Mouse (Mus musculus): ENCODE results near the gene Ggn. TPM values are rescaled to one million over a fixed set of nuclear protein-coding genes. Genes with fewer than 3 reads are reported as not detected.
"Not testable (repeated sequence)": the region's sequence is repeated elsewhere in the genome, so short reads cannot be mapped to it uniquely, and the experiment has no call there.

Ggn gene
- polyA plus RNA-seq (2012; ENCODE audit: insufficient read depth, insufficient read length, missing spikeins): 1.4 and 2.3 TPM in 2 replicates

DNA sequence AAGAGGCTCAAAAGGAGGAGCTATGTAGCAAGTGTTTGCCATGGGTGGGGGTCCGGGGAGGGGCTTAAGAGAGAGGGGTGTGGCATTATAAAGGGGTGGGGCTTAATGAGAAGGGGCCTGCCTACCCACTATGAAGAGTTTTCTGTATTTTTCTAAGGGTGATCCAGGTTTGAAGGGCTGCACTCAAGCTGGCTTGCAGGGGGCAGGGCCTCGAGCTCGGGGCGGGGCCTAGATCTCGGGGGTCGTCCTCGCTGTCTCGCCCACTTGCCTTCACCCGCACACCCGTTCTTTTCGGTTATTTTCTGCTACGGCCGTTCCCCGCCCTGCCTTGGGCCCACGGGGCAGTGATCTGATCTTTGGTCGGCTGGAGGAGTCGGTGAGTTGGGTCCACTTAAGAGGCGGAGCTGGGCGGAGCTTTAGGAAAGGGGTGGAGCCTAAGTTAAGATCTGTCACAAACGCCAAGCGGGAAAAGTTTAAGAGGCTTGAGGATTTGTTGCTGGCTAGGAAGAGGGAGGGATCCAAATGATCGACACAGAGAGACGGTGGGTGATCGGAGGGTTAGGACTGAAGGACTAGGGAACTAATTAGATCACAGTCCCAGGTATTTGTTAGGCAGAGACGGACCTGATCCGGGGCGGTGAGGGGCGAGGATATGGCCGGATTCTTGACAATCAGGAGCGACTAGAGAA, at the start of gene Ggn, which contains the start of gene Spred3:
Gene Ggn, plus strand, starts transcription at position 145 of the 689 bp plus-strand sequence.
Gene Spred3, minus strand, starts transcription at position 346 of the 689 bp plus-strand sequence.
- peaks cover 3% of the 10 kb centered on the region; the same call in 1 of the 2 replicates for H3K4me1 ChIP-seq (ENCODE audit: control insufficient read depth, insufficient read depth, low read length)
- no peak for TF ChIP-seq CTCF (IDR thresholded peaks at IDR 0.05; ENCODE audit: low read depth, low read length)
- no peak for TF ChIP-seq POLR2A (IDR thresholded peaks at IDR 0.05; ENCODE audit: borderline replicate concordance, low read depth, low read length)
- peak within 1 kb of the TSS; percentile 62 for H3K27ac ChIP-seq (ENCODE audit: insufficient read depth, low read depth, low read length)
- H3K4me3 ChIP-seq (ENCODE audit: insufficient read depth, low read length): peak within 1 kb of the TSS; percentile 72

DNA sequence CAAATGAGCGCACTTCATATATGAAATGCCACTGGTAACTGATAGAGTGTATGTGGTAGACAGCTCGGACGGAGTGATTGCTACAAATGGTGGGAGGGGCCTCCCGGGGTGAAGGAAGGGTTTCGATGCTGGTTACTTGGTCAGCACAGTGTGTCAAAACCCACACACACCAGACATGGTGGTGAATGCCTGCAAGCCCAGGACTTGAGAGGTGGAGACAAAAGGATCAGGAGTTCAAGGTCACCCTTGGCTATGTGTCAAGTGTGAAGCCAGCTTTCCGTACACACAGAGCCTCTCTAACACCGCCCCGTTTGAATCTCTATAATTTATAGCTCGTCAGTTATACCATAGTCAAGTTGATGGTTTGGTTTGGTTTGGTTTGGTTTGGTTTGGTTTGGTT, 47.2 kb upstream of the Ggn start:
- Histone ChIP-seq H3K4me3 (ENCODE audit: insufficient read depth, low read length) (no peak overlapping the region), H3K27ac (ENCODE audit: insufficient read depth, low read depth, low read length) (no peak overlapping the region), H3K4me1 (ENCODE audit: control insufficient read depth, insufficient read depth, low read length) (no peaks in the 10 kb centered on the region)
- TF ChIP-seq POLR2A (IDR thresholded peaks at IDR 0.05; ENCODE audit: borderline replicate concordance, low read depth, low read length): no peak
- no peak for TF ChIP-seq CTCF (IDR thresholded peaks at IDR 0.05; ENCODE audit: low read depth, low read length)

DNA sequence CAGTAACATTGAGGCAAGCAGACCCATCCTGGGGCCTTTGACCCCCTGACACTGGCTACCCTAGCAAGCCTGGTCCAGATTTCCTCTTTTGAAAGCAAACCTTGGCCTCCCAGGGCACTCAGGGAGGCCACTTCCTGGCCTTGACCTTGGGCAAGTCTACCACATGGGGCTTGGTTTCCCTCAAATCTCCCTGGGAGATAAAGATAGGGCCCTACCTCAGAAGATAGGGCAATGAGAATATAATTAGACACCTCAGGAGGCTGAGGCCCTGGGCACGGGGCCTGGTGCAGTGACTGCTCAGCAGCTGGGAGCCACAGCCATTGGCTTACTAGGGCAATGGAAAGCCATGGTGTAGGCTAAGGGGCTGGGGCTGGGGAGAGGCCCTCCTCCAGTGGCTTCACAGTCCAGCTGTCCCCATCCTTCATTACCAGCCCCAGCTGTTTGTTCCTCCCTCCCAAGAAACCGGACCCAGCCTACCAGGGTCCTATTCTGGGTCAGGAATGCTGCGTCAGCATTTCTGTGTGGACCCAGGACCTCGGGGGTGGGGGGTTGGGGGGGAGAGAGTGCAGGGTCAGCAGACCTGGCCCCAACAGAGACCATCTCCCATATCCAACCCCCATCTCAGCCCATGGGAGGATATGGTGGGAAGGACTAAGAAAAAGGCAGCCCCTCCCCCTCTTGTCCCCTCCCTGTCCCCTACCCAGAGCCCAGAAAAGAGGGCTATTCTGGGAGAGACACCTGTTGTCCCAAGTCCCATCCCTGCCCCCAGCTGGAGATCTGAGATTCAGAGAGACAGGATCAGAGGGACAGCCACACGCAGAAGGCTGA, 46.3 kb upstream of the Ggn start:
- H3K4me1 ChIP-seq (ENCODE audit: control insufficient read depth, insufficient read depth, low read length): no peaks in the 10 kb centered on the region
- TF ChIP-seq CTCF (IDR thresholded peaks at IDR 0.05; ENCODE audit: low read depth, low read length) (no peak), POLR2A (IDR thresholded peaks at IDR 0.05; ENCODE audit: borderline replicate concordance, low read depth, low read length) (no peak)
- no peak overlapping the region for H3K4me3 ChIP-seq (ENCODE audit: insufficient read depth, low read length)
- no peak overlapping the region for H3K27ac ChIP-seq (ENCODE audit: insufficient read depth, low read depth, low read length)

DNA sequence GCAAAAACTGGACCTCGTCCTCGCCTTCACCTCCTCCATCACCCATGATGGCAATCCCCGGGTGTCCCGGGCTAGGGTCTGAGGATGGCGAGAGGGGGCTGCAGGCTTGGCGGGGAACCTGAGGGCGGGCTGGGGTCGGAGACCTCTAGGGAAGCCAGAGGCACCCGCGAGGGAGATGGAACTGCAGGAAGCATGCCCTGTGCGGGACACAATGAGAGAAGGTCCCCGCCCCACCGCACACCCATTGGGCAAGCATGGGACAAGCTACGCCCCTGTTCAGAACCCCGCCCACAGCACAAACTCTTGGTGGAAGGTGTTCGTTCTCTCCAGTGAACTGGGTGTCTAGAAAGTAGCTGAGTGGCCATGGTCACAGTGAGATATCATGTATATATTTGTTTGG, 45.0 kb upstream of the Ggn start, which contains the start of gene Ryr1:
Gene Ryr1, minus strand, starts transcription at position 210 of the 400 bp plus-strand sequence.
- peak within 1 kb of the TSS; percentile 39; the same call in 1 of the 2 replicates for H3K4me3 ChIP-seq (ENCODE audit: insufficient read depth, low read length)
- H3K27ac ChIP-seq (ENCODE audit: insufficient read depth, low read depth, low read length): no peak within 1 kb of the TSS
- H3K4me1 ChIP-seq (ENCODE audit: control insufficient read depth, insufficient read depth, low read length): no peaks in the 10 kb centered on the region
- no peak for TF ChIP-seq CTCF (IDR thresholded peaks at IDR 0.05; ENCODE audit: low read depth, low read length)
- no peak for TF ChIP-seq POLR2A (IDR thresholded peaks at IDR 0.05; ENCODE audit: borderline replicate concordance, low read depth, low read length)

DNA sequence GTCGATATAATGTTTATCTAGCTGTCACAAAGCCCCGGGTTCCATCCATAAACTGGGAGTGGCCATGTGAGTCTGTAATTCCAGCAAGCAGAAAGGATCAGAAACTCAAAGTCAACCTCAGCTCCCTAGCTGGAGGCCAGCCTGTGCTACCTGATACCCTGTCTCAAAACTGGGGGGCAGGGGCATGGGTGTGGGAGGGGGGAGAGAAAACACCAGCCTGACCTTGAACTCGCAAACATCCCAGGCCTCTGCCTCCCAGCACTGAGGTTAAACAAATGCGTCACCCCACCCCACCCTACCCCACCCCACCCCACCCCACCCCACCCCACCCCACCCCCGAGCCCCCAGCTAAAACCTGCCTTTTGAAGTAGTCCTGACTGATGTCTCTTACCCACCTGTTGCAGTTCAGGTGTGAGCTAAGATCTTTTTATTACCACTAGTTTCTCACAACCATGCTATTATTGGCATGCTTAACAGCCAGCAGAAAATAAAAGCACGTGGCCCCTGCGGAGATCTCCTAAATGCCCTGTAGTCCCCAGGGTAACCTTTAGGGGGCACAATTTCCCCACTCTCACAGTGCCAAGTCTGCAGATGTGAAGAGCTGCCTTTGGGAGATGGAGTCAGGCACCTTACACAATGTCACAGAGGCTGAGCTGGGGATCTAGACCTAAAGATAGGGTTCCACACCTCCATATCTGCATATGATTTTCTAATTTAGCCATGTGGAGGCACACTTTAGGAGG, 43.7 kb upstream of the Ggn start:
- TF ChIP-seq CTCF (IDR thresholded peaks at IDR 0.05; ENCODE audit: low read depth, low read length) (peak; percentile 74), POLR2A (IDR thresholded peaks at IDR 0.05; ENCODE audit: borderline replicate concordance, low read depth, low read length) (no peak)
- H3K4me1 ChIP-seq (ENCODE audit: control insufficient read depth, insufficient read depth, low read length): no peaks in the 10 kb centered on the region
- no peak overlapping the region for H3K27ac ChIP-seq (ENCODE audit: insufficient read depth, low read depth, low read length)
- H3K4me3 ChIP-seq (ENCODE audit: insufficient read depth, low read length): no peak overlapping the region

DNA sequence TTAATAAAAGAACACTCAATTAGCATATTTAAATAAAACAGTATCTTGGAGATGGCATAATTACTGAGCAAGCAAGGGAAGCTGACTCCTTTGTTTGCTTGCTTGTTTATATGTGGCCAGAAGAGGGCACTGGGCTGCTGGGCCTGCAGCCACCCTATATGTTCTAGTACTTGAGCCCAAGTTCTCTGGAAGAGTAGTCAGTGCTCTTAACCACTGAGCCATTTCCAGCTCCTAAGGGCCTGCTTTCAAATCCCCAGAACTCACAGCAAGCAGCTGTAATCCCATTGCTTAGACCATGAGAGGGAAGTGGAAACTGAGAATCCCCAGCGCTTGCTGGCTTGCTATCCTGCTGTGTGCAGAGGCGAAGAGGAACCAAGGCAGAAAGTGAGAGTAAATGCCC, 41.3 kb upstream of the Ggn start:
- TF ChIP-seq CTCF (IDR thresholded peaks at IDR 0.05; ENCODE audit: low read depth, low read length) (peak; percentile 57), POLR2A (IDR thresholded peaks at IDR 0.05; ENCODE audit: borderline replicate concordance, low read depth, low read length) (no peak)
- Histone ChIP-seq H3K4me1 (ENCODE audit: control insufficient read depth, insufficient read depth, low read length) (no peaks in the 10 kb centered on the region), H3K4me3 (ENCODE audit: insufficient read depth, low read length) (no peak overlapping the region), H3K27ac (ENCODE audit: insufficient read depth, low read depth, low read length) (0 out of 2 replicates have a peak overlapping the region, but pooled peaks have one; percentile 3)

DNA sequence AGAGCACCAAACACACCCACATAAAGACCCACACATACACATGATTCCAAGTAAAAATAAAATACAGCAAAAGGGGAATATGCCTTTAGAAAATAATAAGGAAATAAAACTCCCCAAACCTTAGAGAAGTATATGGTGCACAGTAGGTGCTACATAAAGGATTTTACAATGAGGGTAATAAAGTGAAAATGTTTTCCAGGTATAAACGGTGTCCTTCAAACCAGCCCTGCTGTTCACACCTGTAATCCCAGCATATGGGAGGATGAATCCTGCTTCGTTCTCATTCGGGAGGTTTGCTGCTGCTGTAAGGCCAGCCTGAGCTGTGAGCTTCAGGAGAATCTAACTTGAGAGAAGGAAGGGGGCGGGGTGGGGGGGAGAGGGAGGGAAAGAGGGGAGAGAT, 35.8 kb upstream of the Ggn start:
- Histone ChIP-seq H3K27ac (ENCODE audit: insufficient read depth, low read depth, low read length) (no peak overlapping the region), H3K4me1 (ENCODE audit: control insufficient read depth, insufficient read depth, low read length) (peaks cover 16% of the 10 kb centered on the region), H3K4me3 (ENCODE audit: insufficient read depth, low read length) (peak overlapping the region; percentile 43)
- TF ChIP-seq CTCF (IDR thresholded peaks at IDR 0.05; ENCODE audit: low read depth, low read length) (no peak), POLR2A (IDR thresholded peaks at IDR 0.05; ENCODE audit: borderline replicate concordance, low read depth, low read length) (no peak)

DNA sequence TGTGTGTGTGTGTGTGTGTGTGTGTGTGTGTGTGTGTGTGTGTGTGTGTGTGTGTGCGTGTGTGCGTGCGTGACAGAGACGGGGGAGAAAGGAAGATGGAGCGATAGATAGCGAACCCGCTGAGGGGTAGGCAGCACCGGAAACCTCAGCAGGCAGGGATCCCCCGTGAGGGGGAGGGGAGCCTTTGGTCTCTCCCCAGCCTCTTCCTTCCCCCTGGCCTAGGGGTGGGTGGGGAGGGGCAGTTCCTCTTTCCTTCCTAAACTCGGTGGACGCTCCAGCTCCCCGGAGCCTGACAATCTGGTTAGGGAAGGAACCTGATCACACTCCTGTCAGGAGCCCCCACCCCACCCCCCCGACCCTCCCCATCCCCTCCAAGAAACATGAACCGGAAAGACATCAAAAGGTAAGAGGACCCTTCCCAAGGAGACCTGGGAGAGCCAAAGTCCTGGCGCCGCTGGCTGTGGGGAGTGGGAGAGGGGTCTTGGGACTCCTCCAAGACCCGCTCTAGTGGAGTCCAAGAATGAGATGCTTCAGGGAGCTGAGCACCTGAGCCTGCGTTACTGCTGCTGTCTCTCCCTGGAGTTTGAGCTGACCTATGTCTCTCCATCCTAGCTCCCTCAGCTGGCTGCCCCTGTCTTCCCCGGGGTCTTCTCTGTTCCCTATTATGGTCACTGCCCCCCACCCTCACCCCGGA, 35.2 kb upstream of the Ggn start, which contains the start of gene Rasgrp4:
Gene Rasgrp4, plus strand, starts transcription at position 159 of the 694 bp plus-strand sequence.
- no peak for TF ChIP-seq CTCF (IDR thresholded peaks at IDR 0.05; ENCODE audit: low read depth, low read length)
- TF ChIP-seq POLR2A (IDR thresholded peaks at IDR 0.05; ENCODE audit: borderline replicate concordance, low read depth, low read length): no peak
- Histone ChIP-seq H3K27ac (ENCODE audit: insufficient read depth, low read depth, low read length) (no peak within 1 kb of the TSS), H3K4me3 (ENCODE audit: insufficient read depth, low read length) (peak within 1 kb of the TSS; percentile 53), H3K4me1 (ENCODE audit: control insufficient read depth, insufficient read depth, low read length) (peaks cover 16% of the 10 kb centered on the region)

DNA sequence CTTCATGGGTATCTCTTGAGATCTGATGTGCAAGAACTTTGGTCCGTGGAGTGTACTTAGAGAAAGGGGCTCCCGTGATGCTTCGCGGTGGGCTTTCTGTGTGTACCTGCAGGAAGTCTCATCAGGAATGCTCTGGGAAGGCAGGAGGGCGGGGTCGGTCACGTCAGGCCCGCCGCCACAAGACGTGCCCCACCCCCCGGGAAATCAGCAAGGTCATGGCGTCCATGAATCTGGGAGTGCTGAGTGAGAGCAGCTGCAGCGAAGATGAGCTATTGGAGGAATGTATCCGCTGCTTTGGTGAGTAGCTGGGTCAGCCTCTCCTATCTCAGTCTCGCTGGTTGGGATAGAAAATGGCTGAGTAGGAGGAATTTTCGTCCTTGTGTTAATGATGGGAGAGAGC, 32.6 kb upstream of the Ggn start:
- no peak for TF ChIP-seq CTCF (IDR thresholded peaks at IDR 0.05; ENCODE audit: low read depth, low read length)
- Histone ChIP-seq H3K27ac (ENCODE audit: insufficient read depth, low read depth, low read length) (no peak overlapping the region), H3K4me1 (ENCODE audit: control insufficient read depth, insufficient read depth, low read length) (peaks cover 16% of the 10 kb centered on the region), H3K4me3 (ENCODE audit: insufficient read depth, low read length) (no peak overlapping the region)

DNA sequence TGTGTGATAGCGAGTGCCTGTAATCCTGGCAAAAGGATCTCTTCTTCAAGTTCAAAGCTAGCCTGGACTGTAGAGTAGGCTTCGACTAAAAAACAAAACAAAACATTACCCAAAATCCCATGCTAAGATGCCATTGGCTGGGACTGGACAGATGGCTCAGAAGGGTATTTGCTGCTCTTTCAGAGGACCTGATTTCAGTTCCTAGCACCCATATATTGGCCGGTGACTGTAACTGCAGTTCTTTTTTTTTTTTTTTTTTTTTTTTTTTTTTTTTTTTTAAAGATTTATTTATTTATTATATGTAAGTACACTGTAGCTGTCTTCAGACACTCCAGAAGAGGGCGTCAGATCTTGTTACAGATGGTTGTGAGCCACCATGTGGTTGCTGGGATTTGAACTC, 30.8 kb upstream of the Ggn start:
- H3K4me1 ChIP-seq (ENCODE audit: control insufficient read depth, insufficient read depth, low read length): peaks cover 20% of the 10 kb centered on the region
- H3K4me3 ChIP-seq (ENCODE audit: insufficient read depth, low read length); H3K27ac ChIP-seq (ENCODE audit: insufficient read depth, low read depth, low read length): not testable (repeated sequence)
